Mouse (Mus musculus) regulatory T cell (primary cell): Measurements from ENCODE around the gene Txnip.
"Not testable (repeated sequence)": the region's sequence is repeated elsewhere in the genome, so short reads cannot be mapped to it uniquely, and the experiment has no call there.

Source experiments
- in situ Hi-C: fragments of 300-600 bp; cut with MboI, MseI; formaldehyde crosslinking; loops from one replicate; pipeline ENCODE4 v1.15.1; 2025; ENCODE audit warnings: high pct_unique_total_duplicates

Gene Txnip

GRCm38 (mm10) chr3:96557694-96558093, at the start of gene Txnip:
TSS of gene Txnip (plus strand) at chr3:96557957.
- in situ Hi-C loops: loop anchor here (25.0 kb wide), 1 partner anchor 1380 kb away; no protein-coding TSS in a partner anchor

GRCm38 (mm10) chr3:96507966-96508365, 49.8 kb upstream of the Txnip start:
- in situ Hi-C loops: not testable (repeated sequence)

- in situ Hi-C loops: no loop called here
These were observed 37.6 kb upstream of the Txnip start for GRCm38 (mm10) chr3:96520171-96520570.

DNA sequence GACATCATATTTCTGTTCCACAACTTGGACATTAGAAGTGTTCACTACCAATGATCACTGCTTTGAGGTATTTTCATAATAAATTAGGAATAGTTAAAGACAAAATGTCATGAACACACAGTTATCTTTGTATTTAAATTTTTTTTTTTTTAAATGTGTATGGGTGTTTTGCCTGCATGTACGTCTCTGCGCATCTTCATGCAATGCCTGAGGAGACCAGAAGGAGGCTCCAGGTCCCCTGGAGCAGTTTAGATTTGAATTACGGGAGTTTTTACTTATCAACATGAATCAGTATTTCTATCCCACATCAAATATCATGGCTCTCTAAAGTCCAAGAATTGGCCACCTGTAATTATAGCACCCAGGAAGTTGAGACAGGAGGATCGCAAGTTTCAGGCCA, 35.6 kb upstream of the Txnip start:
- in situ Hi-C loops: no loop called here

- in situ Hi-C loops: no loop called here
These were observed 33.5 kb upstream of the Txnip start for GRCm38 (mm10) chr3:96524028-96524810.

GRCm38 (mm10) chr3:96524914-96525313, 32.8 kb upstream of the Txnip start, which contains the start of gene Hfe2:
TSS of gene Hfe2 (plus strand) at chr3:96525172.
- in situ Hi-C loops: no loop called here

DNA sequence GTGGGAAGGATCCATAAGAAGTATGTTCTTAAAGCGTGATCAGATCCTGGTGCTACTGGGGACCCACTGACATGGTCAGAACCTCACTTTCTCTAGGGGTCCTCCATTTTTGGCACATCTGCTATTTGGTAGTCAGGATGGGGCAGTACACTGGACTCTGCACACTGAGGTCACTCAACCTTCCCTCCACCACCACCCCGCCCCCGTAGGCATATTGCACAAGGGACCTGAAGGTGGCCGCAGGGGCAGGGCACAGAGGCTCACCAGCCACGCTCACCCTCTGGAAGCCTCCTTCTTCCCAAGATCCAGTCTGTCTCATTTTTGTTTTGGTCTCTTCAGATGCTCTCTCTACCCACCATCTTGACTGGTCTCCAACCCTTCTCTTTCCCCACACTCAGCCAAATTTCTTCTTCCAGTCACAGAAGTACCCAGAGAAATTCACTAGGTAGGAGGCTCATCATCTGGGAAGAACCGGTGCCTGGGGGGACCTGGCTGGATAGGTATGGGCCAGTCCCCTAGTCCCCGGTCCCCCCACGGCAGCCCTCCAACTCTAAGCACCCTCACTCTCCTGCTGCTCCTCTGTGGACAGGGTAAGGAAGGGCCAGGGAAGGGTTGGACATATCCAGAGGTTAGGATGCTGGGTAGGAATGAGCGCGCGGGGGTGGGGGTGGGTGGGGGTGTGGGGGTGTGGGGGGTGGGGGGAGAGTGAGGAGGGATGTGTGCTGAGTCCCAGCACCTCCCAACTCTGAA, 31.6 kb upstream of the Txnip start:
- in situ Hi-C loops: no loop called here

- in situ Hi-C loops: no loop called here
These were observed 30.8 kb upstream of the Txnip start for GRCm38 (mm10) chr3:96526864-96527542.

DNA sequence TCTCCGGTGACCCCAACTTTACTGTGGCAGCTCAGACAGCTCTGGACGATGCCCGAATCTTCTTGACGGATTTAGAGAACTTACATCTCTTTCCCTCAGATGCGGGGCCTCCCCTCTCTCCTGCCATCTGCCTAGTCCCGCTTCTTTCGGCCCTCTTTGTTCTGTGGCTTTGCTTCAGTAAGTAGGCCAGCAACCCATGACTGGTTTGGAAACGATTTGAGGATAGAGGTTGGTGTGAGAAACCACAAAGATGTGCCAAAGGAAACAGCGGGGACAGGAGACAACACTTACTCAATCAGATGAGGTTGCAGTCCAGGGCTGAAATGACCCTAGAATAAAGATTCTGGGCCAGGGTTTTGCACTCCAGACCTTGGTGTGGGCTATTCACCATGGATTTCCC, 29.3 kb upstream of the Txnip start:
- in situ Hi-C loops: no loop called here

DNA sequence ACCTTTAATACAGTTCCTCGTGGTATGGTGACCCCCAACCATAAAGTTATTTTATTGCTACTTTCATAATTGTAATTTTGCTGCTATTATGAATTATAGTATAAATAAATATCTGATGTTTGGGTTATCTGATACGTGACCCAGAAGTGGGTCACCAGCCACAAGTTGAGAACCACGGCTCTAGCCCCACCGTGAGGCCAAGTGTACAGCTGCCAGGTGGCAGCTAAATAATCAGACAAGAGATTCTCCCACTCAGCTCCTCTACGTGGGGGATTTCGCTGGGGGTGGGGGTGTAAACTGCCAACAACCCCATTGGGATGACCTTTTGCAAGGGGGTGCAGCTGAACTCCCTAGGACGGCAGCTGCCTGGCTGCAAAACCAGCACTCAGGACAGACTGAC, 25.7 kb upstream of the Txnip start:
- in situ Hi-C loops: no loop called here

- in situ Hi-C loops: no loop called here
These were observed 23.5 kb upstream of the Txnip start for GRCm38 (mm10) chr3:96534300-96534699.

DNA sequence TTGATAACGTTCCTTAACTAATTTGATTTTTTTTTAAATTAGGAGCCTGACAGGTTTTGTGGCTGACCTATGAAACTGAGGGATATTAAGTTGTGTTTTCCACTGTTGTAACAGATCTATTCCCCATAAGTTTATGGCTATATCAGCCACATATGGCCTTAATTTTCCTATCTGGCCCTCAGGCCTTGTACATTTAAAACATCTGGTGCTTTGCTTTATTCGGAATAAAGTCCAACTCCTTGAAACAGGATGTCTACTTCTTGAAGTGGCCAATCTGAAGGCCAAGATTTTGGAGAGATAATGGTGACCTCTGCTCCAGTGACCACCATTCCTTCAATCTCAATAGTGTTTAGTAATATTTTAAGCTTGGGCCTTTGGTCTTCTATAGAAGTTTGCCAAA, 18.4 kb upstream of the Txnip start:
- in situ Hi-C loops: no loop called here

DNA sequence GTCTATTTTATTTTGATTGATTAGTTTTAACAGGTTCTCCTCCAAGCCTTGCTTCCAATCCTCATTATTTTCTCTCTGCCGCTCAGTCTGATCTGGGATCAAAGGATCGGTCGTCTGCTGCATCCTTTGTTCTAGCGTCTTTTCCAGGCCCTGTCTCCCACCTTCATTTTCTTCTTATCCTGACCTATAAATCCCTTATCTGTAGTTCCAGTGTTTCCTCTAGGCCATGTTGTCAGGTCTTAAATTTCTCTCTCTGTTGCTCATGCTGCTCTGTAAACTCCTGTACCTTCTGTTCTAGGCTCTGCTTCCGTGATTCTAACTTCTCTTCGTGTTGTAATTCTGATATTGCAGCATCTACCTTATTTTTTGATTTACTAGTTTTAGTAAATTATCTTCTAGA, 17.0 kb upstream of the Txnip start:
- in situ Hi-C loops: loop anchor here (5.0 kb wide), 2 partner anchors 42 to 82 kb away; no protein-coding TSS in a partner anchor

- in situ Hi-C loops: loop anchor here (5.0 kb wide), 2 partner anchors 41 to 81 kb away; no protein-coding TSS in a partner anchor
These were observed 16.3 kb upstream of the Txnip start for GRCm38 (mm10) chr3:96541328-96542078.

DNA sequence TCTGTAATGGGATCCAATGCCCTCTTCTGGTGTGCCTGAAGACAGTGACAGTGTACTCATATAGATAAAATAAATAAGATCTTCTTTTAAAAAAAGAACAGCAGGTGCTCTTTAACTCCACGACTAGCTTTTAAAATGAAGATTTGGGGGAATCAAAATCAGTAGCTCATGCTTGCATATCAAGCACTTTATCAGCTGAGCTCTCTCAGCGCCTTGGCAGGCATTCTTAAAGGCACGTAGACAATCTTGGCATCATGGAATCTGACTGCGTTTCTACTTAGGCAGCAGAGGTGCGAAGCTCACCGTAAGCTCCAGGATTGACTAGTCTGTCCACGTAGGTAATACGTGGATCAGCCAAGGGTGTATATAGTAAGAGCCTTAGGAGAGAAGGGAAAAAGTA, 15.2 kb upstream of the Txnip start:
- in situ Hi-C loops: loop anchor here (5.0 kb wide), 2 partner anchors 40 to 80 kb away; no protein-coding TSS in a partner anchor

- in situ Hi-C loops: loop anchor here (5.0 kb wide), 2 partner anchors 39 to 79 kb away; no protein-coding TSS in a partner anchor
These were observed 14.4 kb upstream of the Txnip start for GRCm38 (mm10) chr3:96543345-96543744.

DNA sequence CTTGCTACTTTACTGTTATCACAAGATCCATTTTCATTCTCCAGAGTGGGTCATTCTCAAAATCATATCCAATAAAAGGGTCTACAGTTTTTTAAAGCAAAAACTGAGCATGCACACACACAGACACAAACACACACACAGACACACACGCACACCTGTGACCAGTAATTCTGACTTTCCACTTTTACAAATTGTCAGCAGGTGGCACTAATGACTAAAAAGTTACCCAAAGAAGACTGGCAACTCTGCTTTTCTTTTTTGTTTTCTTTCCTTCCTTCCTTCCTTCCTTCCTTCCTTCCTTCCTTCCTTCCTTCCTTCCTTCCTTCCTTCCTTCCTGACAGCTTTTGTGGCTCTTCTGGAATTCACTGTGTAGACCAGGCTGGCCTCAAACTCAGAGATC, 12.2 kb upstream of the Txnip start:
- in situ Hi-C loops: no loop called here

DNA sequence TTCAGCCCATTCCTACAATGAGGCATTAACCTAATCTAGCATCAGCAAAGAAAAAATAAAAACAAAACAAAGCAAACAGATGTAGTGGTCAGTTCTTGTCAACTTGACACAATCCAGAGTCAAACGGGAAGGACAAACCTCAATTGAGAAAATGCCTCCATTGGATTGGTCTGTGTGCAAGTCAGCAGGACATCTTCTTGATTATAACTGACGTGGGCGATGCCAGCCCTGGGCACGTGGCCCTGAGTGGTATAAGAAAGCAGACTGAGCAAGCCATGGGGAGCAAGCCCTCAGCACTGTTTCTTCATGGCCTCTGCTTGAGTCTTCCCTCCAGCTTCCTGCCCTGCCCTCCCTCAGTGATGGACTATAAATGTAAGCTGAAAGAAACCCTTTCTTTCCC, 10.9 kb upstream of the Txnip start:
- in situ Hi-C loops: no loop called here

- in situ Hi-C loops: no loop called here
These were observed 10.3 kb upstream of the Txnip start for GRCm38 (mm10) chr3:96547389-96547960.

DNA sequence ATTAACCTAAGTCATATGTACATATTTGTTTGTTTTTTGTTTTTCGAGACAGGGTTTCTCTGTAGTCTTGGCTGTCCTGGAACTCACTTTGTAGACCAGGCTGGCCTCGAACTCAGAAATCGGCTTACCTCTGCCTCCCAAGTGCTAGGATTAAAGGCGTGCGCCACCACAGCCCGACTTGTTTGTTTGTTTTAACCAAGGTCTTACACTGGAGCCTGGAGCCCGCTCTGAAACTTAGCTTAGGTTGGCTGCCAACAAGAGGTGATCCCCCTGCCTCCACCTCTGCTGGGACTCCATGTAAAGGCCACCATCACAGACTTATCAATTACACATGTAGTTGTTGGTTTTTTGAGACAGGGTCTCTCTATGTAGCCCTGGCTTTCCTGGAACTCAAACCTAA, 8.9 kb upstream of the Txnip start:
- in situ Hi-C loops: no loop called here

- in situ Hi-C loops: no loop called here
These were observed 8.4 kb upstream of the Txnip start for GRCm38 (mm10) chr3:96549346-96549745.
